Mouse (Mus musculus) layer of hippocampus, postnatal 10 days (tissue): ENCODE data around the gene 9130213A22Rik. TPM values are rescaled to one million over a fixed set of nuclear protein-coding genes. Genes with fewer than 3 reads are reported as not detected.

Experiments
- DNase-seq, 2 experiments: peaks; one replicate each; pipeline ENCODE4 v3.0.0; 2021; ENCODE audit warnings: low spot score in 2 of 2
- total RNA-seq, 2 experiments: library from RNA; stranded (reverse); gene quantifications; 2 replicates each; pipeline ENCODE4 v1.2.3; 2021

Gene 9130213A22Rik
- total RNA-seq, 2 experiments from 2014 or later, result 0.59 to 0.89 TPM

DNA sequence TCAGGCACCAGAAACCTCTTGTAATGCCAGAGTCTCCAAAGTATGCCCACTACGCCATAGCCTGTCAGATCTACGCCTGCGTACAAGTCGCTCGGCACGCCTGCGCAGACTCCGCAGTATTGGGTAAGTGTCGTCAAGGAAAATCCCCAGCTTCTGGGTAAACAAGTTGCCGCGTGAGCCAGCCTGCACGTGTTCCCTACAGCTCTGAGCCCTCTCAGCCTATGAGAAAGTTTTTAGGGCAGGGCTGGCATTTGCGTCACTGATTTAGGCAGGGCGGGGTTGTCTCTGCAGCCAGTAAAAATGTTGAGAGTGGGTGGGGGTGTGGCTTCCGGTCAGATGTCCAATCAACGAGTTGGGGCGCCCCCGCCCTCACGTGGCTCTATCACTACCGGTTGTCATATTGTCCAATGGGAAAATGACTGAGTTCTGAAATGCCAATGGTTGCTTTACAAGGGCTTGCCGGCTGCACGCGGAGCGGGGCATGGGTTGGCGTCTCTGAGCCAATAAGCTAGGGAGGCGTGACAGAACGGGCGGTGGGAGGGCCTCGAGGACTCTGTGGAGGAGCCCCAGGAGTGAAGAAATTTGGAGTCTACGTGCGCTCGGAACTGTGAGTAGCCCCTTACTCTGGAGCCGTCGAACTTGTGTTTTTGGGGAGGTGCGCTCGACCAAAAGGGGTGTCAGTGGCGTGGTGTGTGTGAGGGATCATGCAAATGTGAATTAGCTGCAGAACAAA is 27.5 kb downstream of the 9130213A22Rik start, which contains the start of gene Per1:
TSS of gene Per1 (plus strand) at position 521 of the 733 bp plus-strand sequence.
- peak; percentile 97 for DNase-seq

DNA sequence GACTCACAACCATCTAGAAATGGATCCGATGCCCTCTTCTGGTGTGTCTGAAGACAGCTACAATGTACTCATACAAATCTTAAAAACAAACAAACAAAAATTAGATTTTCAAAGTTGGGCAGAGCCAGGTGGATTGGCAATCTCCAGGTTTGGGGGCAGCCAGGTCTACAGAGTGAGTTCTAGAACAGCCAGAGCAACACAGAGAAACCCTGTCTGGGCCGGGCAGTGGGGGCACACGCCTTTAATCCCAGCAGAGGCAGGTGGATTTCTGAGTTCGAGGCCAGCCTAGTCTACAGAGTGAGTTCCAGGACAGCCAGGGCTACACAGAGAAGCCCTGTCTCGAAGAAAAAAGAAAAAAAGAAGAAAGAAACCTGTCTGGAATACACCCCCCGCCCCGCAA is 28.5 kb downstream of the 9130213A22Rik start:
- DNase-seq, result peak; percentile 10 to 22

- DNase-seq, result no peak
Observed at GRCm38 (mm10) chr11:69092871-69093270, 29.5 kb downstream of the 9130213A22Rik start.

DNA sequence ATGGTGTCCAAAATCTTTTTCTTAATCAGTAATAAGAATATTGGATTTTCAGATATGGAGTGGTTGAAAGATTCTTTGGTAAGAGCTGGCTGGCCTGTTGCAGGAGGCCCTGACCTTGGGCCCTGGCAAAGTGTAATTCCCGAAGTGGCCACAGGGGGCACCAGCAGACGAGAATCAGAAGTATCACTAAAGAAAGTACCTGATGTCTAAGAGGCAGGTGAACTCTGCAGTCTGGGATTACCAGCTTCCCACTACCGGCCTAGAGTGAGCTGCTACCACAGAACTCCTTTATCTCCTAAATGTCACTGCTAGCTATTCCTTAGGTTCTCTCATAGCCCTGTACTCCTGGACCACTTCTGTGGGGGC is 30.0 kb downstream of the 9130213A22Rik start:
- DNase-seq, result peak; percentile 86 to 87

GRCm38 (mm10) chr11:69091566-69092385 is 30.6 kb downstream of the 9130213A22Rik start:
- DNase-seq, result no peak

GRCm38 (mm10) chr11:69090367-69090766 is 32.0 kb downstream of the 9130213A22Rik start:
- DNase-seq, result peak in 1 of 2 experiments; percentile 39

DNA sequence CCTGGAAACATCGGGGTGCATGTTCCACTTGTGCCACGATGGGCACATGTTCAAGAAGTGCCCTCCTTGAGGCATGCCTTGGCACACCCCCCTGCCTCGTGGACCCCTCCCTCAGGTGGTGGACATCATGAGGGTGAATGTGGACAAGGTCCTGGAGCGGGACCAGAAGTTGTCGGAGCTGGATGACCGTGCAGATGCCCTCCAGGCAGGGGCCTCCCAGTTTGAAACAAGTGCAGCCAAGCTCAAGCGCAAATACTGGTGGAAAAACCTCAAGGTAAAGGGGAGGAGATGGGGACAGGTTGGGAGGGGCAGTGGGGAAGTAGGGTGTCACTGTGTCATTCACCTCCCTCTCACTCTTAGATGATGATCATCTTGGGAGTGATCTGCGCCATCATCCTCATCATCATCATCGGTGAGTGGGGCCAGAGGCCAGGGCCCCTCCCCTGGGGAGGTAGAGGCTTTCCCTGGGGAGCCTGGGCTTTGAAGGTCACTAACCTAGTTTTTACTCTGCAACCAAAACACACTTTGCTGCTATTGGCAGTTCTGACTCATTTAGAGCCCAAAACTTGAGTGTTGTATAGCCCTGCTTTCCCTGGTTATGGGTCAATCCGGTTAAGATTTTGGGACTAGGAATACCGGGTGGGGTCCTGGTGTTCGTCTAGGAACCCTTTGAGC is 32.6 kb downstream of the 9130213A22Rik start:
- DNase-seq, result peak; percentile 12 to 31

DNA sequence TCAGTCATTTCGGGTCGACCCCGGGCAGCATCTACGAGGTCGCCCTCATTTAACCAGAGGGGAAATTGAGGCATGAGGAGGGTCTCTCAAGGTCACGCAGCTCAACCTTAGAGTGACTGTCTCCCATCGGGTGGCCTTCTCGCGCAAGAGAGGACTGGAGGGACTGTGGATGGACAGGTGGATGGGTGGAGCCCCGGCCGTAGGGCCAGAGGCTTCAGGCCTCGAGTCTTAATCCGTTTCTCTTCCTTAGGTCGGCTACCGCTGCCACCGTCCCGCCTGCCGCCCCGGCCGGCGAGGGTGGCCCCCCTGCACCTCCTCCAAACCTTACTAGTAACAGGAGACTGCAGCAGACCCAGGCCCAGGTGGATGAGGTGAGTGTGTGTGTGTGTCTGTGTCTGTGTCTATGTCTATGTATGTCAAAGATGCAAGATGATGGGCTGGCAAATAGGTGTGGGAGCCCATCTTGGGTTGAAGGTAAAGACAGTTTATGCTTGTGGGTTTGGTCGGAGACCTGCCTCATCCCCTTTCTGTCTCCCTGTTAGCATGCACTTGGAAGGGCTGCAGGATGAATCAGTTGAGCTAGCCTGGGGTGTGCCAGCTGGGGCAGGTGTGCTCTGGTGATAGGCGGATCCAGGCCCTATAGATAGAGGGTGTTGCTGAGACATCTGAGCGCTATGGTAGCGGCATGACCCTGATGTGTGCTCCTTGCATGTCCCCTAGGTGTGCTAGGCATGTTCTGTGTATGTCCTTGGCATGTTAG is 33.4 kb downstream of the 9130213A22Rik start:
- DNase-seq, result peak in 1 of 2 experiments; percentile 41

DNA sequence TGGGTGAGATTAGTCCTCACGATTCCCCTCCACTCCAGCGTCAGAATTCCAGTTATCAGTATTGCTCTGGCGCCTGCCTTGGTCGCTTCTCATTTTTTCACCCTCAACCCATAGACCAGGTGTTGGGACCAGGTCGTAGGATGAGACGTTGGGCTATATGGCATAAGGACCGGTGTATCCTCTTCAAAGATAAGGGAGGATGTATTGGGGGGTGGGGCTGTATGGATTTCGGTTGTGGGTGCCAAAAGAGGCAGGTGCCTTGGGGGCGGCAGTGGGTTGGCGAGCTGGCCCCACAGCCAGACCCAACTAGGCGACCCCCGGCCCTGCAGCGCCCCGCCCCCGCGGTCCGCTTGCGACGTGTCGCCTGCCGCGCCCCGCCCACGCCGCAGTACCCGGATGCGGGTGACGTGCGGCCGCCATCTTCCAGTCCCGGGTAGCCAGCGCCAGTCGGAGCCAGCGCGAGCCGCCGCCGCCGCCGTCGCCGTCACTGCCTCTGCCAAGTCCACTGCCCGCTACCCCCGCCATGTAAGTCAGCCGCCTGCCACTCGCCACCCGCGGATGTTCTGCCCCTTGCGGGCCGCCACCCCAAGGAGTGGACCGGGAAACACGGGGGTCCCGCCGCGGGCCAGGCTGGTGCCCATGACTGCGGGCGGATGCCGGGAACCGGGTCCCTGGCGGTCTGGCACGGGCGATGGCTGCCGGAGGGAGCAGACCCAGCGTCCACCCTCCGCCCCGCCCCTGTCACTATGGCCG is 34.1 kb downstream of the 9130213A22Rik start, which contains the start of gene Vamp2:
TSS of gene Vamp2 (plus strand) at position 388 of the 753 bp plus-strand sequence.
- DNase-seq, result peak; percentile 94 to 96

- peak in 1 of 2 experiments; percentile 10 for DNase-seq
Observed at GRCm38 (mm10) chr11:69087597-69087996, 34.8 kb downstream of the 9130213A22Rik start.

- peak in 1 of 2 experiments; percentile 14 for DNase-seq
Observed at GRCm38 (mm10) chr11:69087082-69087481, 35.3 kb downstream of the 9130213A22Rik start.

DNA sequence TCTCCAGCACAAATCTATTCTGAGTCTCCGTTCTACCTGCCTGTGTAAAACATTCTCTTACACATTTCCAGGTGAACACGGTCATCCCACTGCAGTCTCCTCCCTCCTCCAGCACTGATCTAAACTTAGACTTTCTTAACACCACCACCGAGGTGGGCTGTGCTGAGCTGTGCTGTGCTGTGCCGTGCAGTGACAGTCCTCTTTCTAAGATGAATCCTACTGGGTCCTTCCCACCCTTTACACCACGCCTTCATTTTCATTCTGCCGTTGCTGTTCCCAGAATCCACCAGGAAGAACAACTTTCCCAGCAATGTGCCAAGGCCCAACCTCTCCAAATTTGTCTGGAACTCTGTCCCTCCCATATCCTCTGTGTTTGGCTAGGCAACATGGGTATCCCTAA is 36.0 kb downstream of the 9130213A22Rik start:
- DNase-seq, result peak in 1 of 2 experiments; percentile 6

DNA sequence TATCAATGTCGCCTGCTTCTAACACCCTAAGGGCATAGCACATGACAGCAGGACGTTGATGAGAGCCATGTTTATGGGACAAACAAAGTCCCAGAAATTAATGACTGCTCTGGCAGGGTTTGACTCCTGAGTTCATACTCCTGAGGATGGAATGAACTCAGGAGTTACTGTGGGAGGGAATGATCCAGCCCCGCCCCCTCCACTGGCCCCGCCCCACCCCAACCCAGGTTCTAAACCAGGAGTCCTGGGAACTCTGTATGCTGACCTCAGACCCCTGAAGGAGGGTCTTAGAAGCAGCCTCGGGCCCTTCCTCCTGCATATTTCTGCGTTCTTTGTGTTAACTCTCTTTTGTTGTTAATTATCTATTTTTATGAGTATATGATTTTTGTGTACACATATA is 36.8 kb downstream of the 9130213A22Rik start:
- no peak for DNase-seq

- no peak for DNase-seq
Observed at GRCm38 (mm10) chr11:69081613-69082012, 40.8 kb downstream of the 9130213A22Rik start.

DNA sequence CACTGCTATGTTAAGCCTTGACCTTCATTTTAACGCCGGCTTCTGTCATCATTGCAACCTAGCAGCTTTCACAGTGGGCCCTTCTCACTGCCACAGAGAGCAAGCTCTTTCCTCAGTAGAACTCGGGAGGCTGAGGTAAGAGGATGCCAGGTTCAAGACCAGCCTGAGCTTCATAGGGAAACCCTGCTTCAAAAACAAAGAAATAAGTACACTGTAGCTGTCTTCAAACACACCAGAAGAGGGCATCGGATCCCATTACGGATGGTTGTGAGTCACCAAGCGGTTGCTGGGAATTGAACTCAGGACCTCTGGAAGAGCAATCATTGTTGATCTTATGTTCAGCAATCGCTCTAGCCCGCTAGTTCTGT is 41.5 kb downstream of the 9130213A22Rik start:
- no peak for DNase-seq

DNA sequence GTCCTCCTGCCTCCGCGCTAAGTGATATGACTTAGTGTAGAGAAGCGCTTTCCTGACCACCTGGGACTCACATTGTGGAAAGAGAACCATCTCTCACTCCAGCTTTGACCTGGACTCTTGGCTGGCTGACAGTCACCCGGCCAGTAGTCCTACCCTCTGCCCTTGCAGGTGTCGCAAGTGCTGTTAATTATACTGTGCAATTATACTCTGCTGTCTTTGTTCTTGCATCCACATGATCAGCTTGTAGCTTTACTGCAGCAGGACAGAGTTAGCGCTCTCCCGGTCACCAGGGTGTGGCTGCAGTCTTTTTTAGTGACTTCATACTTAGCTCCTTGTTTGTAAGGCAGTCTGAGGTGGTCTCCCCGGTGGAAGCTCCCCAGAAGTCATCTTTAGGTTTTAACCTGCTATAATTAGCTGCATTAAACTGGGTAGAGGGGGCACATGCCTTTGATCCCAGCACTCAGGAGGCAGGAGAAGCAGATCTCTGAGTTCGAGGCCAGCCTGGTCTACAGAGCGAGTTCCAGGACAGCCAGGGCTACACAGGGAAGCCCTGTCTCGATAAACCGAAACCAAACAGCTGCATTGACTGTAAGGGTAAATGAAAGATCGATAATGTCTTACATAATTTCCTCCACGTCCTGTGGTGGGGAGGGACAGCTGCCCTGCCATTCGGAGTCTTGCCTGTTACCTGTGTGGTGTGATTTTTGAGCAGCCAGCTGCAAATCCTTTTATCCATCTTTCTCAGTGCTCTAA is 42.1 kb downstream of the 9130213A22Rik start:
- no peak for DNase-seq

- no peak for DNase-seq
Observed at GRCm38 (mm10) chr11:69078805-69079438, 43.5 kb downstream of the 9130213A22Rik start.

DNA sequence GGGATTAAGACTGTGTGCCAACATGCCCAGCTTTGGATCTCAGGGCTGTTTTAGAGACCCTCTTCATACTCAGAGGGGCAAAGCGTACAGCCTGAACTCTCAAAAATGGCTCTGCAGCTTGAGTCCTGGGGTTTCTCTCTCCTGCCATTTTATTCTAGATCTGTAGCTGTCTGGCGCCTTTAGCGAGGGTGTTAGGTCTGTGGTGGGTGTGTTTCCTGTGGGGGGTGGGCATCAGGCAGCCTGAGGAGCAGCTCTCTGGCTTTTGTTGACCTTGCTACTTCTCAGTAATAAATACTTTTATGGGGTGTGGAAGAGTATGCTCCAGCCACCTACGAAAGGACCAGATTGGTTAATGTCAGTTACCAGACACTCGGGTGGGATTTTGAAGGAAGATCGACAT is 44.3 kb downstream of the 9130213A22Rik start:
- DNase-seq, result no peak

- no peak for DNase-seq
Observed at GRCm38 (mm10) chr11:69077316-69077715, 45.1 kb downstream of the 9130213A22Rik start.
